Mouse (Mus musculus) heart, adult 2 months (tissue): Measurements from ENCODE around the gene Mdfic.

Source experiments
- CTCF ChIP-seq: fragments of 200-600 bp; IDR thresholded peaks from 2 replicates; pipeline ENCODE4 v1.8.1; 2022; ENCODE audit warnings: antibody characterized with exemption, mild to moderate bottlenecking, moderate library complexity
- EP300 ChIP-seq: fragments of 200-500 bp; IDR thresholded peaks from 2 replicates; pipeline ENCODE4 v1.6.1; 2011; ENCODE audit warnings: low read depth, low read length, control low read depth; ENCODE audit not compliant: insufficient read depth
- POLR2A ChIP-seq: fragments of 200-500 bp; IDR thresholded peaks from 2 replicates; pipeline ENCODE4 v1.6.1; 2011; ENCODE audit warnings: mild to moderate bottlenecking, low read depth, low read length, control low read depth; ENCODE audit not compliant: insufficient read depth

DNA sequence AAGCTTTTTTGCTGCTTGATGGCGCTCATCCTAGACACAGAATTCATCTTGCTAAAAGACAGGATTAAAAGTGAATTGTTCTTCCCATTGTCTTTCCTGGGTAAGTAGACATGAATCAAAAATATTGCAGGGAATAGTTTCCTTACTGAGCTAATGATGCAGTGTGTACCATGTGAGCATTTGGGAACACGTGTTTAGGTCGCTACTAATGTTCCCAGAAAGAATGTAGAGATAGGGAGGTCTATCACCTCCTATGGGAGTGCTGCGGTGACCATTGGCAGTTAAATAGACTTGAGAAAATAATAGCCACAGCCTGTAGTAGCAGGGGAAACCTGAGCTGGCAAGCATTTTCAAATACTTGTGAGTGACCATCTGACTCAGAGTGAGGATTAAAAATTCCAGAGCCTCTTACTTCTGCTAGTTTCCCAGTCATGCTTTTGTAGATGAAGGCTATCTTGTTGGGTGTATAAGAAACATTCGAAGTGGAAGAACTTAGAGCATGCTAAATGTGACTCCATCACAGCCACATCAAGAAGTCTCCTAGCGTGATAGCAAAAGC is 22.2 kb downstream of the Mdfic start:
- TF ChIP-seq CTCF: no peak
- no peak for TF ChIP-seq POLR2A
- no peak for TF ChIP-seq EP300
